Mouse (Mus musculus) thymus, adult 2 months (tissue): Measurements from ENCODE around the gene Lypd6. TPM values are rescaled to one million over a fixed set of nuclear protein-coding genes. Genes with fewer than 3 reads are reported as not detected.

Experiments
- DNase-seq: peaks from one replicate; pipeline ENCODE4 v3.0.0; 2021
- H3K27ac ChIP-seq: fragments of 200-500 bp; 2 replicates; pipeline ENCODE4 v1.5.1; 2012; ENCODE audit warnings: low read length, control low read depth; ENCODE audit not compliant: control insufficient read depth, insufficient read depth
- H3K27me3 ChIP-seq: fragments of 200-500 bp; 2 replicates; pipeline ENCODE4 v1.6.1; 2012; ENCODE audit warnings: mild to moderate bottlenecking, low read length, moderate library complexity, mixed read lengths; ENCODE audit not compliant: control insufficient read depth, insufficient read depth
- H3K36me3 ChIP-seq: fragments of 200-500 bp; 2 replicates; pipeline ENCODE4 v1.6.1; 2012; ENCODE audit warnings: mild to moderate bottlenecking, low read length, moderate library complexity; ENCODE audit not compliant: control insufficient read depth, insufficient read depth
- H3K4me1 ChIP-seq: fragments of 200-500 bp; replicated peaks from 2 replicates; pipeline ENCODE4 v1.6.1; 2012; ENCODE audit warnings: low read length; ENCODE audit not compliant: control insufficient read depth, insufficient read depth
- H3K4me3 ChIP-seq: fragments of 200-500 bp; 2 replicates; pipeline ENCODE4 v1.5.1; 2012; ENCODE audit warnings: mild to moderate bottlenecking, low read length, control low read depth, moderate library complexity; ENCODE audit not compliant: control insufficient read depth, insufficient read depth
- CTCF ChIP-seq: fragments of 200-500 bp; IDR thresholded peaks from 2 replicates; pipeline ENCODE4 v1.5.1; 2012; ENCODE audit warnings: mild to moderate bottlenecking, control low read depth, low read length, moderate library complexity, borderline replicate concordance; ENCODE audit not compliant: control insufficient read depth, poor library complexity, insufficient read depth; ENCODE audit errors: extremely low read depth
- POLR2A ChIP-seq: fragments of 200-500 bp; IDR thresholded peaks from 2 replicates; pipeline ENCODE4 v1.6.1; 2012; ENCODE audit warnings: mild to moderate bottlenecking, low read length, control low read depth, moderate library complexity; ENCODE audit not compliant: control insufficient read depth, poor library complexity, insufficient read depth; ENCODE audit errors: extremely low read depth
- WGBS: fragments of 180-500 bp; shearing (Covaris S2); methylation state at CpG from one replicate; pipeline ENCODE4 v1.1.7; 2018; 5-methylcytosine and 5-hydroxymethylcytosine counted together
- polyA plus RNA-seq: library from polyadenylated mRNA; depleted of rRNA; stranded (reverse); fragments of >200 nt; gene quantifications from 2 replicates; pipeline ENCODE4 v1.2.3, GENCODE M21; 2012

Lypd6 gene
- polyA plus RNA-seq, 1 experiment = 1.2 TPM

DNA sequence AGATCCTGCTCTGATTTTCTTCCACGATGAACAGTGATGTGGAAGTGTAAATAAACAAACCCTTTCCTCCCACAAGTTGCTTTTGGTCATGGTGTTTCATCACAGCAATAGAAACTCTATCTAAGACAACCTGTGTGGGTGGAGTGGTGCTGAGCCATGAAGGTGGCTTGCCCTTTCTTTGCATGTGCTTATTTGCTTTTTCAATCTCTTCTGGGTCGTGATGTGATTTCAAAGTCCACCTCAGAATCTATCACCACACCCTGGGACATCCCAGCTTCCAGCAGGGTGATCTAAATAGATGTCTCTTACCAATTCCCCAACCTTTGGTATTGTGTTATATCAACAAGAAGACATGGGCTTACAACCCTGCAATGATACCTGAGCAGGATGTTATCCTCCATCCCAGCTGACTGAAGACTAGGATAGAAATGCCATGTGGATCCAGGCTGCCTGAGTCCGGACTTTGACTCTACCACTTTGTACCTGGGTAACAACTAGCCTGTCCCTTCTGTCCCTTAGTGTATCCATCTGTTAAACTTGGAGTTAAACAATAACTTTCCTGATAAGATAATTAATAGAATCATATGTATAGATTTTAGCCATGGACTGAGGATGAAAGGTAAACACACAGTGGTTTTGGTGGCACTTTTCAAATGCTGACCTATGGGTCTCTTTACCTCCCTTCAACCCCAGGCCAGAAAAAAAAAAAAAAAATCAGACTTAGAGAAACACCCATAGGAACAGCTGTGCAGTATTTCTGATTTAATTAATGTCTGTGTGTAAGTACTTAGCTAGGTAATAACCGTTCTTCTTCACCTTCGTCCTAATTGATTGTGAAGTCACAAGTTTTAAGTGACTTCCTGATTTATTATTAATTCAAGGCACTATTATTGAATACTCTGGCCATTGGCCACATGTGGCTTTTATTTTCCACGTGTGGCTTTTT lies 83.3 kb downstream of the Lypd6 start:
- H3K27ac ChIP-seq = no peak overlapping the region
- no peaks in the 10 kb centered on the region for H3K27me3 ChIP-seq
- no peaks in the 10 kb centered on the region for H3K36me3 ChIP-seq
- no peak for TF ChIP-seq POLR2A
- TF ChIP-seq CTCF = no peak
- H3K4me1 ChIP-seq = no peaks in the 10 kb centered on the region
- no peak overlapping the region for H3K4me3 ChIP-seq
- no peak for DNase-seq
- 87% methylated on average over 6 of the region's 6 CpGs for WGBS

DNA sequence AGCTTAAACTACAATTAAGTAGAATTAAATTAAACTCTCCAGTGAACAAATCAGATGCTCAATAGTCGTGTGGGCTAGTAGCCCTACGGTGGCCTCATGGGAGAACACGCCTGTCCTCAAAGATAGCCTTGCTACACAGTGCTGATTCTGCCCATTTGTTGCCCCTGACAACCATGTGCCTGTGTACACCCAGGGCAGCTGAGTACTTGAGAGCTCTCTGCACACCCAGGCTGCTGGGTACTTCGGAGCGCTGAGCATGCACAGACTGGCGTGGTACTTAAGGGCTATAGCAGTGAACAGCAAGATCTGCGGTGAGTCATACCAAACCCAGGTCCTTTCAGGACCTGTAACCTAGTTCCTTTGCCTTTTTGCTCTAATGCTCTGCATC lies 84.0 kb downstream of the Lypd6 start:
- no peak overlapping the region for H3K4me3 ChIP-seq
- TF ChIP-seq CTCF (no peak), POLR2A (no peak)
- H3K27me3 ChIP-seq = no peaks in the 10 kb centered on the region
- no peaks in the 10 kb centered on the region for H3K4me1 ChIP-seq
- WGBS = 94% methylated on average over 7 of the region's 7 CpGs
- no peak for DNase-seq
- no peak overlapping the region for H3K27ac ChIP-seq
- H3K36me3 ChIP-seq = no peaks in the 10 kb centered on the region

DNA sequence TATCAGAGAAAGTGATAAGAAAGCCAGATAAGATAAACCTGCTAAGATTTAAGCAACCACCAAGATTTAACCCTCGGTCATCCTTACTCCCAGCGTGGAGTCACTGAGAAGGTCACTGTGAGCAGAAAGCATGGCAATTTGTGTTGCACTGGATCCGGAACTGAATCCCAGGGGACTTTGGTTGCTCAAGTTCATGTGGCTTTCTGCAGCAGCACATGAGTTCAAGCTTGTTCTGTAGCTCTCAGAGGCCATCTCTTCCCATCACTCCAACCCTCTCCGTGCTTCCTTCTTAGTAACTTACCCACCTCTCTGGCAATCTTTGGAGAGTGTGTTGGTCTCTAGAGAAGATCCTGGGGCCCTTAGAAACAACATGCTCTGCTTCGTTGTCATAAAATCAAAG lies 84.6 kb downstream of the Lypd6 start:
- no peaks in the 10 kb centered on the region for H3K27me3 ChIP-seq
- DNase-seq = no peak
- no peak overlapping the region for H3K4me3 ChIP-seq
- no peak overlapping the region for H3K27ac ChIP-seq
- no peak for TF ChIP-seq POLR2A
- no peak for TF ChIP-seq CTCF
- H3K36me3 ChIP-seq = no peaks in the 10 kb centered on the region
- H3K4me1 ChIP-seq = no peaks in the 10 kb centered on the region
- WGBS = 95% methylated on average over 5 of the region's 5 CpGs

DNA sequence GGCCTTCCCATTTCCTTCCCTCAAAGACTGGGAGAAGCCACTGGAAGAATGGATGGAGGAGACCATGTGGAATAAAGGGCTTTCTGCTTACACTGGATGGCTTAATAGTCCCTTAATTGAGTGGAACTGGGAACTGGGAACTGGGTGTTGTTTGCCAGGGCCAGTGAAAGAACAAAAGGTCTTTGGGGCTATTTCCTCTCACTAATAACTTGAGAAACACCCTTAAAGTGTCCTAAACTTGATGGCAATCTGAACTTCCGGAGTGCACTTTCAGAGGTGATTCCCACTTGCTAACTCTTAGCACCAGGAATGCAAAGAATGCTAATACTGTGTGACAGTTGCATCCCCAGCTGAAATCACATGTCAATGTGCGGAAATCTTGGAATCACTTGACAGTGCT lies 85.2 kb downstream of the Lypd6 start:
- Histone ChIP-seq H3K27ac (no peak overlapping the region), H3K4me3 (no peak overlapping the region), H3K36me3 (no peaks in the 10 kb centered on the region), H3K4me1 (no peaks in the 10 kb centered on the region), H3K27me3 (no peaks in the 10 kb centered on the region)
- DNase-seq = no peak
- TF ChIP-seq POLR2A = no peak
- TF ChIP-seq CTCF = no peak
- WGBS = 93% methylated on average over 2 of the region's 2 CpGs

DNA sequence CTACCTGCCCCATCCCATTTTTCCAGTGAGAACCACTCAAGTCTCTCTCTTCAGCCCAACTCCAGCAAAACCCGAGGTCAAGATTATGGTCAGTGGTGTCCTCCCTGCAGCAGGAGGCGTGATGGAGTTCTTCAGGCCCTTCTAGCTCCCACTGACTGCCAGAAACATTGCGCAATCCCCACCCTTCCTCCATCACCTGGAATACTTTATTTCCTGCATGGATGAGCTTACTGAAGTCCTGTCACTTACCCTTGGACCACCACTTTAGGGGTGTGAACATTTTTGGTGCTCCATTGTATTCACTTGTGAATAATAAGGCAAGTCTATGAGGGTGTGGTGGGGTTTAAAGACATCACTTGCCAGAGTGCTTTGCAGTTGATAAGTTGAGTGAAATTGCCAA lies 85.7 kb downstream of the Lypd6 start:
- H3K4me3 ChIP-seq = no peak overlapping the region
- no peak overlapping the region for H3K27ac ChIP-seq
- no peaks in the 10 kb centered on the region for H3K36me3 ChIP-seq
- no peak for DNase-seq
- H3K27me3 ChIP-seq = no peaks in the 10 kb centered on the region
- H3K4me1 ChIP-seq = no peaks in the 10 kb centered on the region
- no peak for TF ChIP-seq POLR2A
- 94% methylated on average over 3 of the region's 3 CpGs for WGBS

DNA sequence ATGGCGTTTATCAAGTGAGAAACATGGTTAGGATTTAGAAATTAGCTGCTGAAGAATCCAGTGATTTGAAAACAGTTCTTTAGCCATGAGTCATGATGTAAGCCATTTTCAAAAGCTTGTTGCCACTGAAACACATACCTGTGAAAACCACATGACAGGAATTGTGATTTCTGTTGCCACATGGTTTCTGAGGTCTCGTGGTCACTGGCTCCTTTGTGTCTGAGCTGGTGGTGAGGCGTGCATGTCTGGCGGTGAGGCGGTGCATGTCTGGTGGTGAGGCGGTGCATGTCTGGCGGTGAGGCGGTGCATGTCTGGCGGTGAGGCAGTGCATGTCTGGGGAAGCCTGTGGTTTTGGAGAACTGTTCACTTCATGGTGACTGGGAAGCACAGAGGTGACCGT lies 89.8 kb downstream of the Lypd6 start:
- H3K27me3 ChIP-seq = no peaks in the 10 kb centered on the region
- WGBS = 87% methylated on average over 10 of the region's 10 CpGs
- H3K4me1 ChIP-seq = no peaks in the 10 kb centered on the region

DNA sequence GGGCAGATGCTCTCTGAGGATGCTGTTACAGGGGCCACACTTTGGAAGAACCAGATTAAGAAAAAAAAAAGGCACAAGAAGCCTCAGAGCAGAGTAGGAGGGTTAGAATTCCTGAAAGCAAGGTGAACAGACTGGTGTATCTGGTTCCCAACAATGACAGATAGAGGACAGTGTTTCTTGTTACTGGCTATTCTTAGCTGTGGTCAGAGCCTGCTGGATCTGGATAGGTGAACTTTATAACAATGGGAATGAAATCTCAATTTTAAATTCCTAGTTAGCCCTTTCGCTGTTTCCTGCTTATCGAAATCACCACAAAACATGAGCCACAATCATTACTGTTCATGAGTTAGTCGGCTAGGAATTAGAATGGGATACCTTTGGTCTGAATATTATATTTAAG lies 93.8 kb downstream of the Lypd6 start:
- no peak for DNase-seq
- no peaks in the 10 kb centered on the region for H3K27me3 ChIP-seq
- H3K4me1 ChIP-seq = no peaks in the 10 kb centered on the region
- no peak overlapping the region for H3K4me3 ChIP-seq
- 95% methylated on average over 3 of the region's 3 CpGs for WGBS
- TF ChIP-seq CTCF (no peak), POLR2A (no peak)
- no peaks in the 10 kb centered on the region for H3K36me3 ChIP-seq
- no peak overlapping the region for H3K27ac ChIP-seq

More for the DNA sequence above, 89.8 kb downstream of the Lypd6 start:
- Histone ChIP-seq H3K36me3 (no peaks in the 10 kb centered on the region), H3K4me3 (no peak overlapping the region), H3K27ac (no peak overlapping the region)
- TF ChIP-seq POLR2A = no peak
- TF ChIP-seq CTCF = no peak
- DNase-seq = no peak
